Mouse (Mus musculus) right cerebral cortex, postnatal 10 days (tissue): ENCODE measurements around the gene Nudt9.
"Not testable (repeated sequence)": the region's sequence is repeated elsewhere in the genome, so short reads cannot be mapped to it uniquely, and the experiment has no call there.

Experiments
- DNase-seq, 2 experiments: peaks; one replicate each; pipeline ENCODE4 v3.0.0; 2021; ENCODE audit warnings: low spot score in 2 of 2

Nudt9 gene

GRCm38 (mm10) chr5:104046256-104047199, at the start of gene Nudt9:
TSS of gene Nudt9 (plus strand) at chr5:104046306.
- DNase-seq, result peak; percentile 99

- DNase-seq, result no peak
These were observed 47.4 kb upstream of the Nudt9 start for GRCm38 (mm10) chr5:103998739-103999138.

- DNase-seq, result peak; percentile 72 to 88
These were observed 46.4 kb upstream of the Nudt9 start for GRCm38 (mm10) chr5:103999738-104000137.

- no peak for DNase-seq
These were observed 43.4 kb upstream of the Nudt9 start for GRCm38 (mm10) chr5:104002549-104003255.

GRCm38 (mm10) chr5:104003256-104003931, 42.7 kb upstream of the Nudt9 start:
- no peak for DNase-seq

- DNase-seq, result no peak
These were observed 42.2 kb upstream of the Nudt9 start for GRCm38 (mm10) chr5:104003955-104004354.

- DNase-seq, result no peak
These were observed 39.3 kb upstream of the Nudt9 start for GRCm38 (mm10) chr5:104006811-104007210.

GRCm38 (mm10) chr5:104007801-104008200, 38.3 kb upstream of the Nudt9 start:
- no peak for DNase-seq

GRCm38 (mm10) chr5:104009421-104009820, 36.7 kb upstream of the Nudt9 start:
- no peak for DNase-seq

GRCm38 (mm10) chr5:104010261-104010660, 35.8 kb upstream of the Nudt9 start:
- no peak for DNase-seq

- DNase-seq, result no peak
These were observed 34.7 kb upstream of the Nudt9 start for GRCm38 (mm10) chr5:104011419-104011818.

GRCm38 (mm10) chr5:104021597-104022378, 24.3 kb upstream of the Nudt9 start, which contains the start of gene Hsd17b11:
TSS of gene Hsd17b11 (minus strand) at chr5:104021919.
- peak; percentile 82 to 83 for DNase-seq

- no peak for DNase-seq
These were observed 23.5 kb upstream of the Nudt9 start for GRCm38 (mm10) chr5:104022558-104022957.

- DNase-seq, result no peak
These were observed 22.7 kb upstream of the Nudt9 start for GRCm38 (mm10) chr5:104023289-104024020.

GRCm38 (mm10) chr5:104024193-104024592, 21.9 kb upstream of the Nudt9 start:
- not testable (repeated sequence) for DNase-seq

GRCm38 (mm10) chr5:104024762-104025161, 21.3 kb upstream of the Nudt9 start:
- no peak for DNase-seq

GRCm38 (mm10) chr5:104025245-104025854, 20.8 kb upstream of the Nudt9 start:
- no peak for DNase-seq

GRCm38 (mm10) chr5:104032434-104033097, 13.5 kb upstream of the Nudt9 start:
- no peak for DNase-seq

GRCm38 (mm10) chr5:104035066-104035465, 11.0 kb upstream of the Nudt9 start:
- DNase-seq, result no peak

- DNase-seq, result no peak
These were observed 10.3 kb upstream of the Nudt9 start for GRCm38 (mm10) chr5:104035824-104036223.
